Mouse (Mus musculus): Measurements from ENCODE around the gene Gm49394.

The Gm49394 gene

DNA sequence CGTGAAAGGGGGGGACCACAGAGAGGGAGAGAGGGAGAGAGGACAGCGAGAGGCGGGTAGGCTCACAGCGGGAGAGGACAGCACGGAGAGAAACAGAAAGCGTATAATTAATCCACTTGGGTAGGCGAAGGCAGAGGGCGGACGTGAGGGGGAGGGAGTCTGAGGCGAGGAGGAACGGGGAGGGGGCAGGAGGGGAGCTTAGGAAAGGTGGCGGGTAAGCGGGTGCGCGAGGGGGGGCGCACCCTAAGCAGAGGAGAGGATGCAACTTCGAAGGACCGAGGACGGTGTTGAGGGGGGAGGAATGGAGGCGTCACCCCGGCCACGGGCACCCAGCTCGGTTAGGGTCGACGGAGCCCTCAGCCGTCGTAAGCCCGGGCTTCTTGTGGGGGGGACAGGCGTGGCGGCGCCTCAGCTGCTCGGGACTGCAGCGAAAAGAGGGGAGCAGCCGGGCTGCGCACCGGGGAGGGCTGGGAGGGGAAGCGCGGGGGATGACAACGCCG lies 11.0 kb downstream of the Gm49394 start:
- DNase-seq = no peak

DNA sequence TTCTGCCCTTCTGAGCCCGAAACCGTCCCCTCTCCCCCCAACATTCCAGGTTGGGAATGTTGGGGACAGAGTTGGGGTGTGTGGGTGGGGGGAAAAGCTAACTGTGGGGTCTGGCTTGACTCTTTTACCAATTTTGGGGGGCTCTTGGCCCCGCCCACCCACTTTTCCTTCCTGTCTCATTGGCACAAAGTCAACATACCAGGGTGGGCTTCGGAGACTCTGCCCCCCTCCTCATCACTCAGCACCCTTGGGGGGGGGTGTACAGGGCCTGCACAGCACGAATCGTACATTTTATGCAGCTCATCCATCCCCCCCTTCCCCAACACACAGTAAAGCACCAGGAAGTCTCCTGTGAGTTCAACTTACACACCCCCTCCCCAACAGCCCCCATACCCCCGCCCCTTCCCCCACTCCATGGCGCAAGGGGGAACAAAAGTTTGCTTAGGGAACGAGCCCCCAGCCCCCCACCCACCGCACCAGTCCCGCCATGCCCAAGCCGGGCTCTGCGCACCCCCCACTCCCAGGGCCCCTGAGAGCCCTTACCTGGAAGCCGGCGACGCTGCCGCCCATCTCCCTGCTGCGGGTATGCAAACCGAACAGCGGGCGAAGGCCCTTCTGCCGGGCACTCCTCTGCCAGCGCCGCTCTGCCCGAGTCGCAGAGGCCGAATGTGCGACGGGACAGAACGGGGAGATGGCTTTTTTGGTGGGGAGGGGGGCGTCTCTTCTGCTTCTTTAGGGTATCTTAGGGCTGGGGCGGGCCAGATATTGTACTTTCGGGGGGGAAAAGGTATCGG lies 11.7 kb downstream of the Gm49394 start:
- no peak for DNase-seq

DNA sequence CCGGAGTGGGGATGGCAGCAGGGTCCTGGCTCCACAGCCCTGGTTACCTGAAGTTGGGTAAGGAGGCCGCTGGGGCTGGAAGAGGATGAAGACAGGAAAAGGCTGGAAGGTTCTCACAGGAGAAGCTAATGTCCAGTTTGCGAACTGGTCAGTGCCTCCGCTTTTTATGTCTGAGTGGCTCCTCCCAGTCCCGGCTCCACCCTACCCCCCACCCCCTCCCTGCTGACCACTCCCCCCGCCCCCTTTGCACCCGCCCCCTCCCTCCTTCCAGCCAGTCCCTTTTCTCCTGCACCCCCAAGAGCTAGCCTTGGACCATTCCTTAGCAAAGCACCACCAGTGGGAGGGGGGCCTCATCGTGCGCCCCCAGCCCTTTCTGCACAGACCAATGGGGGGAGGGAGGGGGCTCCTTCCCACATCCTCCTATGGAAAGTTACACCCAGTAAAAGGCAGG lies 12.4 kb downstream of the Gm49394 start:
- no peak for DNase-seq

DNA sequence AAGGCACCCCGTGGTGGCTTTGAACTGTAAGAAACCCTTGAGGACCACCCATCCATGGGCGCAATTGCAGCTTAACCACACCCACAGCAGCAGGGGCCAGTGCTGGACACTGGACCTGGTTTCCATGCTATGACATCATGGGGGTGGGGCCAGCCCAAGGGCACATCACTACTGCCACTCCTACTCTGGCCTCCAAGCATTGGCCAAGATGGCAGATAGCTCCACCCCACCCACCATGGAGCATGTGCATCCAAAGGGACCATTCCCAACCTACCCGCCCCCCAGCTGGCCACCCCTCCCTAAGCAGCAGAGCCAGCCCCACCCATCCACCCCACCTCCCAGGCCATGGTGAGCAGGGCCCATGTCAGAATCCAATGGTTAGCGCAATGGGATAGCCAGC lies 13.7 kb downstream of the Gm49394 start:
- no peak for DNase-seq

DNA sequence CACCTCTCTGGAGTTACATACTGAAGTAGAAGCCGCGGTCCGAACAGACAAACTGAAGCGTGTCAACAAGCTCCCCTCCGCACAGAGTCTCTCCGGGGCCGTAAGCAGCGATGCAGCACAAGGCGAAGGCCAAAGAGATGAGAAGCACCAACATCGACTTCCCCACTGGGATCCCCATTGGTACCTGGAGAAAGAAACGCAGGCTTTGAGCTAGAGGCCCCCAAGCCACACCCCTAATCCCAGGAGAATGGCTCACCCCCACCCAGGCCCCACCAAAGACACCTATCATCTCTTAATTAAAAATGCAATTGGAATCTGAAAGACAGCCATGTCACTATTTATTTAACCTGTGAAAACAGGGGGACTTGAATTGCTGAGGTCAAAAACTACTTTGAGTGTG lies 14.1 kb downstream of the Gm49394 start:
- no peak for DNase-seq

DNA sequence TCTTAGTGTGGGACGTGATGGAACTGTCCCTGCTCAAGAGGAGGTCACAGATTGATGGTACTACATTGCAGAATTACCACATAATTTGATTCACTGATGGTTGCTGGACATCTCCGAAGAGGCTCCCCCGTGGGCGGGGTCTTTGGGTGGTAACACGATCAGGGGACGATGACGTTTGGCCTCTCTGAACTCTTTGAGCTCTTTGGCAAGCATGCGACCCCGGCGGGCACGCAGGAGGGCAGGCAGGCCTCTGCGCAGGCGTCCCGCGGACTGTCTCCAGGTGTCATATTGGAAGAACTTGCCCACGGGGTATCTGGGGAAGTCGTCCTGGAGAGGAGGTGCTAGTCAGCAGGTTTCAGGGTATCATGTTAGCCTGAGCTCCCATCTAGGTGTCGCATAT lies 16.0 kb downstream of the Gm49394 start:
- no peak for DNase-seq

DNA sequence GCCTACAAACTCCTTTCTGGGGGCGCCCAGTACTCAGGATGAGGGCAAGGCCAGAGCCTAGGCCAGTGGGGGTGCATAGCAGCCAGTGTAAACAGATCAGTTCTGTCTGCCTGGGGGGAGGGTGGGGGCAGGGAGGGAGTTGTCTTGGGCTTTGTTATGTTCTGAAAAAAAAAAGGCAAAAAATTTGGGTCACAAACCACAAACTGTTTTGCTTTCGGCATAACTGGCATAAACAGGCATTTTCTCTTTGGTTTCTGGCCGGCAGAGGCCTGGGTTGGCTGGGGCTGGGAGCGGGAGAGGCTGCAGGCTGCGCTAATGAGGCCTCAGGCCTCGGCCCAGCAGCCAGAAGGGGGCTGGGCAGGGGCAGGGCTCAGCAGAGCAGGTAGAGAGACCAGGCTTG lies 23.1 kb downstream of the Gm49394 start:
- no peak for DNase-seq

DNA sequence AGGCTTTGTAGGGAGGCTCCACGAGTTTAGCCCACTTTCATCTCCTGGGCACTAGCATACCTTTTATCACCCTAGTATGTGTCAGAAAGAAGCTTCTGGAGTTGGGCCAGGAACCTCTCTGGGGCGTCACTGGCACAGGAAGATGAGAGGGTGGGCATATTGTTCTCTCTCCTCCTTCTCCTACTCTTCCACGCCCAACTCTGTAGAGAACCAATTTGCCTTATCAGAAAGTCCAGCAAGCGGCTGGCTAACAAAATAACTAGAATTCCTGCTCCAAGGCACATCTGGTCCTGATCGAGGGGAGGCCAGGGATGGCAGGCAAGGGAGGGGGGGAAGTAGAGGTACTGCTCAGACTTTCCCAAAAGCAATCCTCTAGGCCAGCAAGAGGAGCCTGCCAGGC lies 24.7 kb downstream of the Gm49394 start:
- DNase-seq = no peak

DNA sequence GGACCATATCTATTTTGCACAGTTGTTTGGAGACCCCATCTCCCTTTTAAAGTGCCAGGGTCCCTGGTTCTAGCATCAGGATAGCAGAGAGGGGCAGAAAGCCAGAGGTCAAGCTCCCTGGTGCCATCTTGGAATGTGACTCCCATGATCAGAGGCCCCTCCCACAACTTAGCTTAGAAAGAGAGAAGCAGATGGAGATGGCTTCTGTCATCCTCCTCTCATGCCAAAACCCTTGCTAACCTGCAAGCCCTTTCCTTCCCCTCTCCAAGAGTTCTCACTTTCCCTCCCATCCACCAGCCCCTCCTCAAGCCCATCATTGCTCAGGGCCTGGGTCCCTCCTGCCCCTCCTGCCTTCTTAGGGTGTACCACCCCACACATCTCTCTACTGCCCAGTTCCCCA lies 33.6 kb downstream of the Gm49394 start:
- no peak for DNase-seq

DNA sequence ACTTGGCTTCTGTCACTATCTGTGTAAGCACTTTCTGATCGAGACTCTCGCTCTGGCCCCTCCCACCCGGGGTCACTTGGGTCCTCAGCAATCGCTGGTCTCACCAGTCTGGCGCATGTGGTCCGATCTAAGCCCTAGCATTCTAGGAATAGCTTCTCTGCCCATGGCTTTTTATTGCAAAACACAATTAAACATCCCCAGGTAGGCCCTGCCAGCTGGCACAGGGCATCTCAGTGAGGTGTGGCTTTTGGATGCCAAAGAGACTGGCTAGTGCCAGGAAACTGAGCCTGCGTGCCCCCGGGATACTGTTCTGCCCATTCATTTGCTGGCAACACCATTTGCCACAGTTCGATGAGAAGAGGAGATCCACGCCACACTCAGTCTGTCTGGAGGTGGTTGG lies 39.1 kb downstream of the Gm49394 start:
- DNase-seq = no peak

DNA sequence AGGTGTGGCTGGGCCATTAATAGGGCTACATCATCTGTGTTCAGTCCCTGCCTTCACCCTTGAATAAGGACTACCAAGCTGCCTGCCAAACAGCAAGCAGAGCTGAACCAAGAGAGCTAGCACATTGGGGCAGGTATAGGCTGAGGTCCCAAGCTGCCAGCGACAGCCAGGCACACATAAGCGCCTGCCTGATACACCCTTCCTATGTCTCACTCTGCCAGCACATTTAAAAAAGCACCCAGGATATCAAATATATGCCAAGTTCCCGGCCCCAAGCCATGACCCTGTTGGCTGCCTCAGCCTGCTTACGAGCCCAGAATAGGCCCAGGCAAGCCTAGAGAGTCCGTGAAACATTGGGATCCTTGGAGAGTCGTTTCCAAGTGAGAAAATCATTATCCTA lies 39.9 kb downstream of the Gm49394 start:
- no peak for DNase-seq

DNA sequence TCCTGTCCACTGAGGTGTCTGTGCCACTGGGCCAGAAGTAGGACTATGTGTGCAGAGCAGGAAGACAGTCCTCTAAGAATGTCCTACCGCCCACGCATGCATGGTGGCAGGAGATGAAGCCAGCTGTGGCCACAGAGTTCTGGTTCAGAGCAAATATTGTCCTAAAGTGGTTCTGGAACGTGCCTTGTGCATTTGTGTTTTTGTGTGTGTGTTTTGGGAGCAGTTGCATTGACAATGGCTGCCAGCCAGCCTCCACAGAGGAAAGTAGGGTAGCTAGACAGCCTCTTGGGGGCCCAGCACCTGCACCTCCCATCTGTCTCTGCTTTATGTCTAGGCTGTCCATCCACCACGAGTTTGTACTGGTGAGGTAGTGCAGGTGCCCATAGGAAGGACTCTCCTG lies 47.6 kb downstream of the Gm49394 start:
- DNase-seq = no peak

DNA sequence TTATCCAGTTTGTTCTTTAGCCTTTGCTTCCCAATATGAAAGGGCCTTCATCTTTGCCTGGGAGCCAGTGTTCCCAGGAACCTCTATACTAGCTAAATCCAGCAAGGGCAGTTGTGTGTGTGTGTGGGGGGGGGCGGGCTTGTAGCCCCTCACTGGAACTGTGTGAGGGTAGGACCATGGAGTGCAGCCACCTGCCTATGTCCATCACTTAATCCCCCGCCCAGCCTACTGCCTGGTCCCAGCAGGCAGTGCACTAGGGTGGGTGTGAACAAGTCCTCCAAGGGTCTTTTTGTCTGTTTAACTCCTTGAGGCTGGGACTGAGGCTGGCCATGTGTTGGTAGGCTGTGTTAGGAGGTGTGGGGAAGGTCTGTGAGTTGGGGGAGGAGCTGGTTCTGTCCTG lies 56.7 kb downstream of the Gm49394 start:
- no peak for DNase-seq

DNA sequence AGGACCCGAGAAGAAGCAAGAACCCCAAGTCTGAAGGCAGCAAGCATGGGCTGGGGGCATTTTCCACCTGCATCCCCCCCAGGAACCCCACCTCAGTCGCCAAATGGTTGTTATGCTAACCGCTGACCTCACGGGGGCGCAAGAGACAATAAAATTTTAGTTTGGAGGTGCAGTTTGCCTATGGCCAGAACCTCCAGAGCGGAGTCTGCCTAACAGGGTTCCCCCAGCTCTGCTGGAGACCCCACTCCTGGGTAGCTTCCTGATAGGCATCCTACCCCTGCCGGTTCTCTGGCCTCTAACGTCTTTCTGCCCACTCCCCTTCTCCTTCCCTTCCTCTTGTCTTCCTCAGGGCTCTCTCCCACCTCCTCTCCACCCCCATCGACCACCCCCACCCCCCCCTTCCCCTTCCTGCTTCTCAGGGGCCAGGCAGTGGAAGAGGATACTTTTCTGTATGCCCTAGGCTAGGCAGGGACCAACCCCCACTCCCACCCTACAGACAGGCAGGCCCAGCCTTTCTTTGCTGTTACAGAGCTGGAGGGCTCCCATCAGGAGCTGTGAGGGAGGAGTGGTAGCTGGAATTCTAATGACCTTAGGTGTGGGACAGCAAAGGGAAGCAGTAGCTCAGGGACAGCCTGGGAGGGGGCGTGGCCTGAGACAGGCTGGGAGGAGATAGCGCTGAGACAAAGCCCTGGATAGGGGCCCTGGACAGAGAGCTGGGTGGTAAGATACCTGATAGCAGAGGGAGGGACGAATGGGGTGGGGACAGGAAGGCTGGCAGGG lies 58.9 kb downstream of the Gm49394 start:
- peak; percentile 32 for DNase-seq

DNA sequence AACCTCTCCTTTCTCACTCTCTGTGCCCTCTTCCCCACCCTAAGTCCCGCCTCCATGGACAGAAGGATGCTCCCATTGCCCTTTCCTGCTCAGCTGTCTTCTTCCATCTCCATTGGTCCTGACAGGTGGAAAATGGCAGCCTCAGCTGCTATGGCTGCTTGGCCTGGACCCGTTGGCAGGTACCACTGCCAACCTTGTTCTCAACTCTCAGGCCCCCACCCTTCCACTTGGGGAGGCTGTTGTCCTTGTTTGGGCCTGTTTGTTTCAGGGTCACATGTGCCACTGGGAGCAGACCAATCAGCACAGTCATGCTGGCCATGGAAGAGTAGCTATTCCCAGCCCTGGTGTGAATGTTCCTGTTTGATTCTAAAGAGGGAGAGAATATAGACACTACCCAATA lies 68.8 kb downstream of the Gm49394 start:
- no peak for DNase-seq
